Mouse (Mus musculus) spleen, adult 18-20 months (tissue): ENCODE measurements around the gene Map2k5.

Source experiments
- DNase-seq, 2 experiments: peaks; one replicate each; pipeline ENCODE4 v3.0.0; 2022; ENCODE audit warnings: mixed read lengths in 2 of 2

The Map2k5 gene

DNA sequence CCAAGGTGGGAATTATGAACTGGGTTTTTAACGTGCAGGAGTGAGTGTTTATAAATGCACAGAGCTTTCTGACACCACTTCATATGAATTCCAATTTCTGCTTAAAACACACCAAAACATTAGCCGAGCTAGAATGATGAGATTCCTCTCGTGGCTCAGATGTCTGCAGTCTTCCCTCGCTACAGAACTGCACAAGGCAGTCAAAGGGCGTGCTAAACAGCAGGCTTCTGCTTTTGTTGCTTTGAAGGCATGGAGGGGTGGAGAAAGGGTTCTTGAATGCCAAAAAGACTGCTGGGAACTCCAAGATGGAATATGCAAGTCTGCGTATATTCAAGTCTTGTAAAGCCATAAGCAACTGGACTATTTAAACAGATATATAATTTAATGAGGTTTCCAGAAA is 38.4 kb downstream of the Map2k5 start:
- DNase-seq = no peak

- no peak for DNase-seq
These were observed 39.0 kb downstream of the Map2k5 start for GRCm38 (mm10) chr9:63338716-63339115.

GRCm38 (mm10) chr9:63335816-63336215 is 41.9 kb downstream of the Map2k5 start:
- no peak for DNase-seq

GRCm38 (mm10) chr9:63333074-63333473 is 44.6 kb downstream of the Map2k5 start:
- no peak for DNase-seq

GRCm38 (mm10) chr9:63331246-63331645 is 46.5 kb downstream of the Map2k5 start:
- DNase-seq = no peak

- DNase-seq = no peak
These were observed 48.6 kb downstream of the Map2k5 start for GRCm38 (mm10) chr9:63328958-63329685.

DNA sequence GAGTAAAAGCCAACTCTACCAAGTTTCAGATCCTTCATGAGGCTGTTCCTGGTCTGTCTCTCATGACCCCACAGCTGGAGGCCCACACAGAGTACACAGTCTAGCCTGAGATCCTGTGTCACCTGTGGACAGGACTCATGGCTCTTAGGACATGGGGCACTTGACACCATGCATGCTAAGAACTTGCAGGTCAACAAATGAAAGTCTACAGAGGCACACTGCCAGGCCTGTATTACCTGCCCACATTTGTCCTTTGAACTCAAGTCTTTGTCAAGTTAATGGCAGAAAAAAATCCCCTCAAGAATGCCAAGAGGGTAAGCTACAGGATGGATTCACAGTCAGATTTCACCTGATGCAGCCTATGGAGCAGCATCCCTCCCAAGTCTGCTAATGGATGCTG is 62.5 kb downstream of the Map2k5 start:
- no peak for DNase-seq

GRCm38 (mm10) chr9:63314126-63314525 is 63.6 kb downstream of the Map2k5 start:
- DNase-seq = no peak

DNA sequence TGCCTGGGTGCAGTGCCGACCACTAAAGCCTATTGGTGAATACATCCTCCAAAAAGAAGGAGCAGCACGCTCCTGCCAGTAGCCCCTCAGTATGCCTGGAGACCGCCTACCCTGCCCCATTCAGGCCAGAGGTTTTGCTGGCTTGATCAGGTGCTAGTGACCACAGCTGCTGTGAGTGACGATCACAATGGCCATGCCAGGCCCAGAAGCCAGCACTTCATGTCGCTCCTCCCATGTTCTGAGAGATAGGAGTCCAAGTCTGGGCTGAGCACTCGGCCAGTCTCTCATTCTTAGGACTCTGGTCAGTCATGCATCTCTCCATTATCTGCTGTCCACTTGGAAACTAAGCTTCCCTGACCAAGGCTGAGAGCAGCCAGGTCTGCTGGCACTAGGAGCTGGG is 67.7 kb downstream of the Map2k5 start:
- DNase-seq = no peak

DNA sequence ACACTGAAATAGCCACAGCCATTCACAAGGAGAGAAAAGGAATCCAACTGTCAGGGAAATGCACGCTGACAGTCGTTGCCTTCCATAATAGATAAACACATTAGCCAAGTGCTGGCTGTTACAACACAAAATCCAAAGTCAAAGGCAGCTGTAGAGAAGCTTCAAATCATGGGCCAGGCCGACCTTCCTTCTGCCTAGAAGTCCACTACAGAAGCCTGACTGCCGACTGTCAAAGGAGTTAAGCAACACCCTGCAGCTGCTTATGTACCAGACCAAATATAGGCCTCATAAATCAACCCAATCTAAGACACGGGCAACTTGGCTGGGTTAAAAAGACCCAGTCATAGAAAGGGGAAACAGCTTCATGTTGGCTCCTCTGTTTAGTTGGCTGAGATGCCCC is 68.7 kb downstream of the Map2k5 start:
- DNase-seq = no peak

DNA sequence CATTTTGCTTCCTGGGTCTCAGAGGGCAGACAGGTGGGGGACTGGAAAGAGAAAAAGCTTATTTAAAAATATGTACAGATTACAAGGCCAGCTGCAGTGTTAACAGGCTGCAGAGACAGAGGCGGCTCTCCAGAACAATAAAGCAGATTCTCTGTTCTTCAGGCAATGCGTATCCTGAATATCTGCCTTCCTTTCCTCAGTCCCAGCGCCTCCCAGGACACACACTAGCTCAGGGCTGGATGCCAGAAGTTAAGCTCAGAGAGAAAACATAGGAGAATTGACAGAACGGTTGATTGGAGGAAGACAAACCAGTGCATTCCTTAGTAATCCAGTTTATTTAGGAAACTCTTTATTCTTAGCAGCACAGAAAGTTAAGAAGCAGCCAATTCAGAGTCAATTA is 69.3 kb downstream of the Map2k5 start:
- DNase-seq = no peak

- no peak for DNase-seq
These were observed 75.2 kb downstream of the Map2k5 start for GRCm38 (mm10) chr9:63302511-63302910.

DNA sequence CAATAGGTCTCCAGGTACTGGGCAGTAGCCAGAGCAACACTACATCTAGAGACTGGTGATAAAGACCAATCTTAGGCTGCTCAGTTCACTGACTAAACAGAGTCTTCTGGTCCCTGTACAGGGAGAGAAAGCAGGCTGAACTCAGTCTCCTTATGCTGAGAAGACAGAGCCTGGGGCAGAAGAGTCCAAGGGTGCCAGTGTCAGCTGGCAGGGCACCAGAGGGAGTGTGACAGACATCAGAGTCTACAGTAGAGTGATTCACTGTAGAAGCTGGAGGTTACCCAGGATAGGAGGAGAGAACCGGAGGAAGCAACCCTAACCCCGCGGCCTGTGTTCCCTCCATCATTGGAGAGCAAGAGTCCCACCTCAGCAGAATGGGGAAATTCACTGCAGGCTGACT is 79.0 kb downstream of the Map2k5 start:
- DNase-seq = no peak

DNA sequence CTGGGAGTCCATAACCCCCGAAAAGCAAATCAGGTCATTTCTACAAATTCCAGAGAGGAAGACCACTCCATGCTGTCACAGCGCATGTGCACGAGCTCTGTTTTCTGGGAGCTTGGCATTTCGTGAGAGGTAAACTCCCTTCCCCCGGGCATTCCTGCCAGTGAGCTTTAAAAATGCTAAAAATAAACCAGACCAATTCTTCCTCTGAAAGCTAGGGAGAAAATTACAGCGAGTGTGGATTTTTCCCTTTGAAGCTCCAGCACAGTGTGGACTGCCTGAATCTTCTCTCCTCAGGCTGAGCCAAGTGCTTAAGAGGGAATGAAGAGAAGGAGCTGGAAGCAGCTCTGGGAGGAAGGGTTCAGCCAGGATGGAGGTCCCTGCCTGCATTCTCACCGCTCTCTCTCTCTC is 82.1 kb downstream of the Map2k5 start:
- no peak for DNase-seq

GRCm38 (mm10) chr9:63294846-63295245 is 82.9 kb downstream of the Map2k5 start:
- peak in 1 of 2 experiments; percentile 13 for DNase-seq

GRCm38 (mm10) chr9:63293781-63294480 is 83.8 kb downstream of the Map2k5 start:
- DNase-seq = no peak

GRCm38 (mm10) chr9:63288676-63289075 is 89.0 kb downstream of the Map2k5 start:
- no peak for DNase-seq

- DNase-seq = no peak
These were observed 93.3 kb downstream of the Map2k5 start for GRCm38 (mm10) chr9:63284392-63284791.

GRCm38 (mm10) chr9:63281996-63282395 is 95.7 kb downstream of the Map2k5 start:
- DNase-seq = no peak

DNA sequence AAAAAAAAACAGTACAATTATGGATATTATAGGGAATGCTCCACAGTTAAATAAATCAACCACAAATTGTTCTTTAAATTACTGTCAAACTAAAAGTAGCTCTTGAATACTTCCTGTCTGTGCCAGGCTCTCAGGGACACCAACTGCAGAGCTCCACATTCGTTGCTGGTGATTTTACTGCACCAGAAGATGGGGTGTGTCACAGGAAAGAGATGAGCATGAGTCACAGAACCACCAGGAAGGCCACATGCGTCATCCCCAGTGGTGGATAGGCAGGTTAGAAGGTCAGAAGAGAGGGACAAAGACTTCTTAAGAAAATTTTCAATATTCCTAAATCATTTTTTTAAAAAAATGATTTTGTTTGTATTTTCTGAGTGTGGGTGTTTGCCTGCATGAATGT is 96.6 kb downstream of the Map2k5 start:
- no peak for DNase-seq

DNA sequence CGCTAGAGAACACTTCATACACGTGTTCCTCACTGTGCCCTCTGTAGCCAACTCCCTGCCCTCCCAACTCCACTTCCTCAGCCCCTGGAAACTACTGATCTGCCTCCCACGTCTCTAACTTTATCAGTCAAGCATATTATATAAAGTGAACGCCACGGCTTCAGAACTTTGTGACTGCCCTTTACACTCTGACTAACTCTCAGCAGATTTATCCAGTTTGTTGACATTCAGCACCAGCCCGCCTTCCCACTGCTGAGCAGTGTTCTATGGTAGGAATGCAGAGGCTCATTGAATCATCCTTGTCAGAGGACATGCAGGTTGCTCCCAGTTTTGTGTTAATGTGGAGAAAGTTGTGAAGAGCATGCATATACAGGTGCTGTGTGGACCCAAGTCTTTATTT is 103.9 kb downstream of the Map2k5 start:
- no peak for DNase-seq

DNA sequence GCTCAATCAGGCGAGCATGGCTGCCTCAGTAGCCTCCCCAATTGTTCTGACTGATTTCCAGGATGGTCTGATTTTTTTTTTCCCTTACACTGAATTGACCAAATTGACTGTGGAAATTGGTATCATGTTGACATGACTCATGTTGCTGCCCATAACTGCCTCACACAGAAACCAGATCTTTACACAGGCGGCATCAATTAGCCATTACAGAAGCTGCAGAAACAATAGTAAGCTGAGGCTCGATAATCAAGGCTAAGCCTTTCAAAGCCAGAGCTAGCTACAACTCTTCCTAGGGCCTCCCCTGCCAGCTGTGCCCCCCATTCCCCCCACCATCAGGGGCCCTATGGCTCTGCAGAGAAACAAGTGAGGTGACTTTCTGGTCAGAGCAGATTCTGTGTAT is 107.9 kb downstream of the Map2k5 start:
- no peak for DNase-seq

DNA sequence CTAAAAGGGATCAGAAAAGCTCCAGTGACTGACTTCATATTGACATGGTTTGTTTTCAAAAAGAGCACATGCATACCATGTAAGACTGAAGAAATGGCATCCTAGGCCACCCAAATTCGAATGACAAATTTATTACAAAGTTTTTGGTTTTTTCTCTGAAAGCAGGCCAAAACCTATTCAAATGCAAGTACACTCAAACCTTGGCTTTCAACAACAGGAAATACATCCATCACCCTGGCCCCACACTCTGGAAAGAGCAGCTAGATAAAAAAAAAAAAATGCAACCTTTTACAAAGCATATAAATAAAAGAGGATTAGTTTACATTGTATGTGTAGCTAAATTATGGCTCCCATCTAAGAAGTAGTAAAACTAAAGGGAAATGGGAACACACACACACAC is 114.5 kb downstream of the Map2k5 start:
- no peak for DNase-seq

- no peak for DNase-seq
These were observed 118.9 kb downstream of the Map2k5 start for GRCm38 (mm10) chr9:63258768-63259167.

- no peak for DNase-seq
These were observed 120.0 kb downstream of the Map2k5 start for GRCm38 (mm10) chr9:63257739-63258138.
